Mouse (Mus musculus) liver, adult (tissue): Measurements from ENCODE around the gene Samd7.

ENCODE experiments used
- GATA4 ChIP-seq: IDR thresholded peaks from 2 replicates; pipeline ENCODE4 v1.6.1; 2014; ENCODE audit warnings: mild to moderate bottlenecking, low read length; ENCODE audit not compliant: insufficient replicate concordance

The Samd7 gene

GRCm38 (mm10) chr3:30727209-30727608, 18.9 kb upstream of the Samd7 start:
- TF ChIP-seq GATA4 = no peak

- TF ChIP-seq GATA4 = no peak
These were observed 17.0 kb upstream of the Samd7 start for GRCm38 (mm10) chr3:30729046-30729445.

- no peak for TF ChIP-seq GATA4
These were observed 9.3 kb upstream of the Samd7 start for GRCm38 (mm10) chr3:30736809-30737208.

GRCm38 (mm10) chr3:30741306-30741705, 4.8 kb upstream of the Samd7 start:
- no peak for TF ChIP-seq GATA4

- no peak for TF ChIP-seq GATA4
These were observed 3.2 kb upstream of the Samd7 start for GRCm38 (mm10) chr3:30742891-30743290.

GRCm38 (mm10) chr3:30748316-30748715, 2.2 kb downstream of the Samd7 start:
- TF ChIP-seq GATA4 = no peak

- no peak for TF ChIP-seq GATA4
These were observed 8.6 kb downstream of the Samd7 start for GRCm38 (mm10) chr3:30754696-30755095.

- no peak for TF ChIP-seq GATA4
These were observed 18.8 kb downstream of the Samd7 start for GRCm38 (mm10) chr3:30764877-30765276.

- TF ChIP-seq GATA4 = no peak
These were observed 19.4 kb downstream of the Samd7 start for GRCm38 (mm10) chr3:30765311-30766027.

- TF ChIP-seq GATA4 = no peak
These were observed 20.1 kb downstream of the Samd7 start for GRCm38 (mm10) chr3:30766177-30766576.

- TF ChIP-seq GATA4 = no peak
These were observed 21.2 kb downstream of the Samd7 start for GRCm38 (mm10) chr3:30767271-30767670.

GRCm38 (mm10) chr3:30769755-30770515, 23.8 kb downstream of the Samd7 start:
- TF ChIP-seq GATA4 = no peak

- no peak for TF ChIP-seq GATA4
These were observed 25.5 kb downstream of the Samd7 start for GRCm38 (mm10) chr3:30771560-30771959.

- no peak for TF ChIP-seq GATA4
These were observed 26.5 kb downstream of the Samd7 start for GRCm38 (mm10) chr3:30772631-30773030.

GRCm38 (mm10) chr3:30774677-30775076, 28.6 kb downstream of the Samd7 start:
- no peak for TF ChIP-seq GATA4

GRCm38 (mm10) chr3:30777984-30778383, 31.9 kb downstream of the Samd7 start:
- no peak for TF ChIP-seq GATA4
